Mouse (Mus musculus): ENCODE results near the gene Vmn1r9. TPM values are rescaled to one million over a fixed set of nuclear protein-coding genes. Genes with fewer than 3 reads are reported as not detected.

Gene Vmn1r9
- polyA plus RNA-seq, 1 experiment from 2014 or later = not detected

GRCm38 (mm10) chr6:57109154-57109553 lies 42.6 kb downstream of the Vmn1r9 start, which contains the start of gene Vmn1r10:
TSS of gene Vmn1r10 (plus strand) at chr6:57109454.
- Histone ChIP-seq H3K27ac (replicated peaks) (no peak within 1 kb of the TSS), H3K4me3 (ENCODE audit: low read depth, low read length) (no peak within 1 kb of the TSS), H3K4me2 (replicated peaks; ENCODE audit: low read depth) (no peak within 1 kb of the TSS), H3K9ac (ENCODE audit: low read length) (no peak within 1 kb of the TSS), H3K9me3 (ENCODE audit: control insufficient read depth, low read length) (no peaks in the 10 kb centered on the region), H3K36me3 (ENCODE audit: control insufficient read depth, insufficient read depth, low read length) (no peaks in the 10 kb centered on the region), H3K4me1 (replicated peaks; ENCODE audit: control insufficient read depth, insufficient read depth) (no peaks in the 10 kb centered on the region), H3K27me3 (ENCODE audit: control insufficient read depth, insufficient read depth, low read length) (no peaks in the 10 kb centered on the region)
- 81% methylated on average over 3 of the region's 3 CpGs for WGBS
- DNase-seq (ENCODE audit: low spot score) = no peak
- ATAC-seq (ENCODE audit: low FRiP score, low TSS enrichment) = no peak
- TF ChIP-seq CTCF (IDR thresholded peaks at IDR 0.05; ENCODE audit: low read depth) = no peak
- TF ChIP-seq EP300 (optimal IDR thresholded peaks at IDR 0.05) = no peak

Other genes starting within 250 kb of the Vmn1r9 start
- gene Fkbp9, start 234.7 kb upstream of the Vmn1r9 start, polyA plus RNA-seq (2015; fragmentation: Nextera tagmentation; extraction: Ambion mirVana) = 80.5 and 85.8 TPM in 2 replicates
- 123 and 124 TPM in 2 replicates for gene Nt5c3, start 142.9 kb upstream of the Vmn1r9 start, polyA plus RNA-seq (2015; fragmentation: Nextera tagmentation; extraction: Ambion mirVana)
- gene Vmn1r4, start 142.8 kb upstream of the Vmn1r9 start, polyA plus RNA-seq (2015; fragmentation: Nextera tagmentation; extraction: Ambion mirVana) = 0.12 and 0.29 TPM in 2 replicates
- not detected in 2 replicates for gene Vmn1r5, start 96.5 kb upstream of the Vmn1r9 start, polyA plus RNA-seq (2015; fragmentation: Nextera tagmentation; extraction: Ambion mirVana)
- gene Vmn1r6, start 69.5 kb upstream of the Vmn1r9 start, polyA plus RNA-seq (2015; fragmentation: Nextera tagmentation; extraction: Ambion mirVana) = not detected in 2 replicates
- gene Vmn1r7, start 41.5 kb upstream of the Vmn1r9 start, polyA plus RNA-seq (2015; fragmentation: Nextera tagmentation; extraction: Ambion mirVana) = not detected in 2 replicates
- not detected in 2 replicates for gene Vmn1r8, start 34.5 kb upstream of the Vmn1r9 start, polyA plus RNA-seq (2015; fragmentation: Nextera tagmentation; extraction: Ambion mirVana)
- not detected in 2 replicates for gene Vmn1r10, start 42.7 kb downstream of the Vmn1r9 start, polyA plus RNA-seq (2015; fragmentation: Nextera tagmentation; extraction: Ambion mirVana)
- not detected in 2 replicates for gene Vmn1r11, start 66.7 kb downstream of the Vmn1r9 start, polyA plus RNA-seq (2015; fragmentation: Nextera tagmentation; extraction: Ambion mirVana)
- gene Vmn1r12, start 90.1 kb downstream of the Vmn1r9 start, polyA plus RNA-seq (2015; fragmentation: Nextera tagmentation; extraction: Ambion mirVana) = not detected in 2 replicates
- gene Vmn1r13, start 136.5 kb downstream of the Vmn1r9 start, polyA plus RNA-seq (2015; fragmentation: Nextera tagmentation; extraction: Ambion mirVana) = 0.04 TPM in 1 of 2 replicates, not detected in the other
- not detected in 2 replicates for gene Vmn1r14, start 164.9 kb downstream of the Vmn1r9 start, polyA plus RNA-seq (2015; fragmentation: Nextera tagmentation; extraction: Ambion mirVana)
- gene Vmn1r15, start 191.2 kb downstream of the Vmn1r9 start, polyA plus RNA-seq (2015; fragmentation: Nextera tagmentation; extraction: Ambion mirVana) = not detected in 2 replicates

Data from stomach, postnatal 0 days (tissue).